28 mouse cellular contexts compared by ENCODE assay signal in genomic region chr13:35070485-35071472, GRCm38 (mm10). TPM values are rescaled to one million over a fixed set of nuclear protein-coding genes. Genes with fewer than 3 reads are reported as not detected.
A peak's percentile ranks its signal among the peaks of the same experiment; 100 is the strongest.
DNase-seq lines count a peak whose midpoint lies in the region; ATAC-seq lines count a peak whose summit lies in the region.
"Had no signal": no experiment of that assay in that cellular context is flagged by ENCODE, and none has a peak within 500 bp of the region (broad histone marks: within the 10 kb centered on the region; RNA-seq: fewer than 3 reads in every experiment).

No protein-coding gene starts in this region.

- no peak overlapping the region for H3K4me3 ChIP-seq in heart, embryonic 10.5 days
- no peak overlapping the region for H3K4me3 ChIP-seq in midbrain, embryonic 12.5 days
- H3K4me3 ChIP-seq in midbrain, embryonic 16.5 days (ENCODE audit: low read depth, low read length): no peak overlapping the region
- H3K4me3 ChIP-seq in neural tube, embryonic 15.5 days (replicated peaks): no peak overlapping the region
- H3K4me3 ChIP-seq in kidney, embryonic 14.5 days (ENCODE audit: low read length): no peak overlapping the region
- H3K4me3 ChIP-seq: forebrain, embryonic 13.5 days; heart, embryonic 12.5 days; limb, embryonic 10.5 days; limb, embryonic 15.5 days; liver, embryonic 13.5 days; megakaryocyte, embryonic 14.5 days had no signal

- H3K36me3 ChIP-seq in heart, embryonic 10.5 days: no peaks in the 10 kb centered on the region
- H3K36me3 ChIP-seq in midbrain, embryonic 12.5 days: no peaks in the 10 kb centered on the region
- H3K36me3 ChIP-seq in midbrain, embryonic 16.5 days (ENCODE audit: control insufficient read depth, insufficient read depth, low read length): no peaks in the 10 kb centered on the region
- no peaks in the 10 kb centered on the region for H3K36me3 ChIP-seq in neural tube, embryonic 15.5 days
- H3K36me3 ChIP-seq in kidney, embryonic 14.5 days (ENCODE audit: control insufficient read depth, insufficient read depth, low read length): no peaks in the 10 kb centered on the region
- H3K36me3 ChIP-seq: heart, embryonic 12.5 days; limb, embryonic 10.5 days; limb, embryonic 15.5 days; liver, embryonic 13.5 days had no signal

- H3K27ac ChIP-seq in heart, embryonic 10.5 days: no peak overlapping the region
- 0 out of 2 replicates have a peak overlapping the region, but pooled peaks have one; percentile 2 for H3K27ac ChIP-seq in midbrain, embryonic 12.5 days (replicated peaks)
- H3K27ac ChIP-seq in midbrain, embryonic 16.5 days (ENCODE audit: low read length): no peak overlapping the region
- H3K27ac ChIP-seq in neural tube, embryonic 15.5 days (replicated peaks): no peak overlapping the region
- no peak overlapping the region for H3K27ac ChIP-seq in kidney, embryonic 14.5 days (ENCODE audit: low read depth, low read length)
- H3K27ac ChIP-seq: forebrain, embryonic 13.5 days; kidney, postnatal 0 days; limb, embryonic 10.5 days; limb, embryonic 15.5 days; liver, embryonic 13.5 days had no signal

- 80% methylated on average over 9 of the region's 9 CpGs for WGBS in heart, embryonic 10.5 days
- 70% methylated on average over 9 of the region's 9 CpGs for WGBS in midbrain, embryonic 12.5 days
- WGBS in midbrain, embryonic 16.5 days: 52% methylated on average over 9 of the region's 9 CpGs
- 44% methylated on average over 9 of the region's 9 CpGs for WGBS in neural tube, embryonic 15.5 days
- WGBS in kidney, embryonic 14.5 days: 83% methylated on average over 9 of the region's 9 CpGs

- H3K4me1 ChIP-seq in heart, embryonic 10.5 days: no peaks in the 10 kb centered on the region
- H3K4me1 ChIP-seq in midbrain, embryonic 12.5 days: no peaks in the 10 kb centered on the region
- H3K4me1 ChIP-seq in midbrain, embryonic 16.5 days (ENCODE audit: control insufficient read depth, insufficient read depth, low read length): no peaks in the 10 kb centered on the region
- H3K4me1 ChIP-seq in neural tube, embryonic 15.5 days: peaks cover 5% of the 10 kb centered on the region; the same call in 1 of the 2 replicates
- no peaks in the 10 kb centered on the region for H3K4me1 ChIP-seq in kidney, embryonic 14.5 days (ENCODE audit: control insufficient read depth, insufficient read depth, low read length)
- H3K4me1 ChIP-seq: forebrain, embryonic 13.5 days; heart, embryonic 12.5 days; limb, embryonic 15.5 days; liver, embryonic 13.5 days; megakaryocyte, embryonic 14.5 days had no signal

- H3K27me3 ChIP-seq in heart, embryonic 10.5 days (ENCODE audit: insufficient read depth, poor library complexity, severe bottlenecking): no peaks in the 10 kb centered on the region
- H3K27me3 ChIP-seq in midbrain, embryonic 12.5 days: no peaks in the 10 kb centered on the region
- no peaks in the 10 kb centered on the region for H3K27me3 ChIP-seq in midbrain, embryonic 16.5 days (ENCODE audit: control insufficient read depth, insufficient read depth, low read depth, low read length)
- no peaks in the 10 kb centered on the region for H3K27me3 ChIP-seq in neural tube, embryonic 15.5 days (replicated peaks)
- no peaks in the 10 kb centered on the region for H3K27me3 ChIP-seq in kidney, embryonic 14.5 days (ENCODE audit: control insufficient read depth, insufficient read depth, low read length)
- H3K27me3 ChIP-seq: forebrain, embryonic 13.5 days; heart, embryonic 12.5 days; limb, embryonic 15.5 days; liver, embryonic 13.5 days; megakaryocyte, embryonic 14.5 days had no signal

- no peaks in the 10 kb centered on the region for H3K9me3 ChIP-seq in heart, embryonic 10.5 days
- H3K9me3 ChIP-seq in midbrain, embryonic 12.5 days: no peaks in the 10 kb centered on the region
- no peaks in the 10 kb centered on the region for H3K9me3 ChIP-seq in midbrain, embryonic 16.5 days (replicated peaks; ENCODE audit: control insufficient read depth, low read length, poor library complexity, severe bottlenecking)
- H3K9me3 ChIP-seq in neural tube, embryonic 15.5 days (replicated peaks): no peaks in the 10 kb centered on the region
- H3K9me3 ChIP-seq in kidney, embryonic 14.5 days (ENCODE audit: control insufficient read depth, low read length): no peaks in the 10 kb centered on the region
- H3K9me3 ChIP-seq: forebrain, embryonic 13.5 days; heart, embryonic 12.5 days; limb, embryonic 10.5 days; limb, embryonic 15.5 days; liver, embryonic 13.5 days had no signal

- peak; percentile 49; the same call in 1 of the 2 replicates for ATAC-seq in midbrain, embryonic 12.5 days (ENCODE audit: low FRiP score, low read depth)
- ATAC-seq in midbrain, embryonic 16.5 days: no peak
- peak; percentile 61; the same call in 1 of the 2 replicates for ATAC-seq in neural tube, embryonic 15.5 days (ENCODE audit: low FRiP score)
- no peak for ATAC-seq in kidney, embryonic 14.5 days (ENCODE audit: low FRiP score, low TSS enrichment)
- ATAC-seq: CD4-positive, CD25-positive, alpha-beta regulatory T cell, adult 4 months; forebrain, embryonic 13.5 days; lung, postnatal 0 days had no signal

- peak; percentile 64 for DNase-seq in heart, adult 11 months
- no peak for DNase-seq in heart, embryonic 10.5 days (ENCODE audit: low spot score)
- peak; percentile 4 for DNase-seq in mesoderm, embryonic 11.5 days (ENCODE audit: low read depth, low spot score)
- DNase-seq: cerebellum, adult 2 months; cerebellum, postnatal 14 days; gastrocnemius, postnatal 25 days; heart, adult 18-20 months; heart, postnatal 4 days; kidney, adult 18-20 months; layer of hippocampus, adult 9-11 months; liver, embryonic 13.5 days; lung, adult 18-20 months; lung, postnatal 4 days; right cerebral cortex, postnatal 25 days; spleen, adult 18-20 months; thymus, postnatal 14 days had no signal

- no peak overlapping the region for H3K4me2 ChIP-seq in midbrain, embryonic 12.5 days (replicated peaks)
- no peak overlapping the region for H3K4me2 ChIP-seq in midbrain, embryonic 16.5 days (ENCODE audit: low read length)
- no peak overlapping the region for H3K4me2 ChIP-seq in neural tube, embryonic 15.5 days
- no peak overlapping the region for H3K4me2 ChIP-seq in kidney, embryonic 14.5 days (replicated peaks; ENCODE audit: low read depth, low read length)
- H3K4me2 ChIP-seq: forebrain, embryonic 13.5 days; heart, embryonic 12.5 days; limb, embryonic 15.5 days; liver, embryonic 13.5 days had no signal

- H3K9ac ChIP-seq in midbrain, embryonic 12.5 days (replicated peaks): no peak overlapping the region
- no peak overlapping the region for H3K9ac ChIP-seq in midbrain, embryonic 16.5 days (ENCODE audit: low read depth, low read length)
- H3K9ac ChIP-seq in neural tube, embryonic 15.5 days (replicated peaks): no peak overlapping the region
- H3K9ac ChIP-seq in kidney, embryonic 14.5 days (ENCODE audit: low read depth, low read length): no peak overlapping the region
- H3K9ac ChIP-seq: forebrain, embryonic 13.5 days; heart, embryonic 12.5 days; limb, embryonic 15.5 days; liver, embryonic 13.5 days had no signal

RNA-seq across cellular contexts. Expression of gene Eci2, which starts 43.9 kb away (rescaled TPM):
- polyA plus RNA-seq in heart, embryonic 10.5 days (2016; fragmentation: Nextera tagmentation; extraction: Ambion mirVana): 92.5 and 96.4 TPM in 2 replicates
- 116 and 118 TPM in 2 replicates for polyA plus RNA-seq in midbrain, embryonic 12.5 days (2016; fragmentation: Nextera tagmentation; extraction: Ambion mirVana)
- polyA plus RNA-seq in midbrain, embryonic 16.5 days (2015; fragmentation: Nextera tagmentation; extraction: Ambion mirVana): 80.1 and 84.6 TPM in 2 replicates
- polyA plus RNA-seq in neural tube, embryonic 15.5 days (2015; fragmentation: Nextera tagmentation; extraction: Ambion mirVana): 93.0 and 100 TPM in 2 replicates
- 139 and 141 TPM in 2 replicates for polyA plus RNA-seq in kidney, embryonic 14.5 days (2014; fragmentation: Nextera tagmentation; extraction: Ambion mirVana)

Comparison
In these comparisons a context has a peak if more than half of its experiments do, and no peak if none do; other contexts are left out.
1. ATAC-seq: peak in midbrain, embryonic 12.5 days (single experiment) and neural tube, embryonic 15.5 days (single experiment); none in midbrain, embryonic 16.5 days (single experiment) and kidney, embryonic 14.5 days (single experiment).